ENCODE assay signal across 22 mouse cellular contexts in genomic region chr10:52092181-52092580, GRCm38 (mm10).
DNase-seq lines count a peak whose midpoint lies in the region; ATAC-seq lines count a peak whose summit lies in the region.
"Had no signal": no experiment of that assay in that cellular context is flagged by ENCODE, and none has a peak within 500 bp of the region (broad histone marks: within the 10 kb centered on the region; RNA-seq: fewer than 3 reads in every experiment).

No protein-coding gene starts in this region.

- H3K27ac ChIP-seq in forebrain, embryonic 14.5 days (ENCODE audit: low read depth, low read length) = no peak overlapping the region
- H3K27ac ChIP-seq in forebrain, embryonic 13.5 days = no peak overlapping the region
- H3K27ac ChIP-seq: embryonic facial prominence, embryonic 12.5 days; embryonic facial prominence, embryonic 15.5 days; heart, embryonic 15.5 days; hindbrain, embryonic 10.5 days; hindbrain, embryonic 14.5 days had no signal

- H3K4me1 ChIP-seq in forebrain, embryonic 14.5 days (ENCODE audit: control insufficient read depth, insufficient read depth, low read length) = no peaks in the 10 kb centered on the region
- no peaks in the 10 kb centered on the region for H3K4me1 ChIP-seq in forebrain, embryonic 13.5 days
- H3K4me1 ChIP-seq: embryonic facial prominence, embryonic 12.5 days; embryonic facial prominence, embryonic 15.5 days; heart, embryonic 15.5 days; hindbrain, embryonic 10.5 days had no signal

- ATAC-seq in forebrain, embryonic 14.5 days = no peak
- ATAC-seq in forebrain, embryonic 13.5 days = no peak
- ATAC-seq: CD4-positive, CD25-positive, alpha-beta regulatory T cell, adult 4 months; forebrain, embryonic 16.5 days; intestine, postnatal 0 days had no signal

- no peaks in the 10 kb centered on the region for H3K27me3 ChIP-seq in forebrain, embryonic 14.5 days (replicated peaks; ENCODE audit: control insufficient read depth, insufficient read depth, low read length)
- no peaks in the 10 kb centered on the region for H3K27me3 ChIP-seq in forebrain, embryonic 13.5 days
- H3K27me3 ChIP-seq: embryonic facial prominence, embryonic 12.5 days; embryonic facial prominence, embryonic 15.5 days; heart, embryonic 15.5 days had no signal

- peak; percentile 8 for DNase-seq in forebrain, embryonic 14.5 days (ENCODE audit: low spot score)
- peak; percentile 9 for DNase-seq in gastrocnemius, postnatal 25 days
- no peak for DNase-seq in gastrocnemius, postnatal 10 days
- DNase-seq in left cerebral cortex, postnatal 4 days = peak; percentile 10
- no peak for DNase-seq in left cerebral cortex, adult 11 months (ENCODE audit: low spot score)
- DNase-seq in adrenal gland, adult (ENCODE audit: inconsistent age in 2 of 2, low spot score in 1 of 2) = no peak
- DNase-seq: adrenal gland, adult 8-10 months; adrenal gland, postnatal 25 days; cerebellum, adult 8-10 months; heart, postnatal 10 days; heart, postnatal 36 days; kidney, adult 2 months had no signal

- H3K9me3 ChIP-seq in forebrain, embryonic 14.5 days (replicated peaks; ENCODE audit: control insufficient read depth, low read length) = no peaks in the 10 kb centered on the region
- H3K9me3 ChIP-seq in forebrain, embryonic 13.5 days (replicated peaks) = no peaks in the 10 kb centered on the region
- H3K9me3 ChIP-seq: embryonic facial prominence, embryonic 12.5 days; embryonic facial prominence, embryonic 15.5 days; heart, embryonic 15.5 days; hindbrain, embryonic 10.5 days had no signal

- intact Hi-C loops in left cerebral cortex, postnatal 4 days (cut with DNase I) = no loop called here

- 80% methylated on average over 4 of the region's 4 CpGs for WGBS in forebrain, embryonic 14.5 days
- WGBS in forebrain, embryonic 13.5 days = 90% methylated on average over 4 of the region's 4 CpGs

- no peak overlapping the region for H3K4me3 ChIP-seq in forebrain, embryonic 14.5 days (ENCODE audit: low read depth, low read length)
- no peak overlapping the region for H3K4me3 ChIP-seq in forebrain, embryonic 13.5 days
- H3K4me3 ChIP-seq: embryonic facial prominence, embryonic 12.5 days; embryonic facial prominence, embryonic 15.5 days; heart, embryonic 15.5 days; hindbrain, embryonic 10.5 days had no signal

- no peak overlapping the region for H3K9ac ChIP-seq in forebrain, embryonic 14.5 days (ENCODE audit: low read length)
- no peak overlapping the region for H3K9ac ChIP-seq in forebrain, embryonic 13.5 days
- H3K9ac ChIP-seq: embryonic facial prominence, embryonic 12.5 days; embryonic facial prominence, embryonic 15.5 days; heart, embryonic 15.5 days; hindbrain, embryonic 14.5 days had no signal

- no peaks in the 10 kb centered on the region for H3K36me3 ChIP-seq in forebrain, embryonic 14.5 days (ENCODE audit: control insufficient read depth, insufficient read depth, low read length)
- no peaks in the 10 kb centered on the region for H3K36me3 ChIP-seq in forebrain, embryonic 13.5 days (ENCODE audit: poor library complexity, severe bottlenecking)
- H3K36me3 ChIP-seq: embryonic facial prominence, embryonic 12.5 days; embryonic facial prominence, embryonic 15.5 days; heart, embryonic 15.5 days; hindbrain, embryonic 10.5 days had no signal

- H3K4me2 ChIP-seq in forebrain, embryonic 14.5 days (ENCODE audit: low read length) = no peak overlapping the region
- H3K4me2 ChIP-seq in forebrain, embryonic 13.5 days = no peak overlapping the region
- H3K4me2 ChIP-seq: embryonic facial prominence, embryonic 12.5 days; embryonic facial prominence, embryonic 15.5 days; heart, embryonic 11.5 days; heart, embryonic 15.5 days; hindbrain, embryonic 14.5 days had no signal

Comparison
In these comparisons a context has a peak if more than half of its experiments do, and no peak if none do; other contexts are left out.
1. DNase-seq: peak in forebrain, embryonic 14.5 days (single experiment), gastrocnemius, postnatal 25 days (single experiment) and left cerebral cortex, postnatal 4 days (single experiment); none in gastrocnemius, postnatal 10 days (single experiment), left cerebral cortex, adult 11 months (single experiment) and adrenal gland, adult (0 of 2).